Mouse (Mus musculus) R1 (cell line): ENCODE measurements around the gene Isca1.
A peak's percentile ranks its signal among the peaks of the same experiment; 100 is the strongest.
"Not testable (repeated sequence)": the region's sequence is repeated elsewhere in the genome, so short reads cannot be mapped to it uniquely, and the experiment has no call there.

ENCODE experiments used
- DNase-seq: peaks from one replicate; pipeline ENCODE4 v3.0.0-alpha.2; 2018; ENCODE audit warnings: low read depth, low spot score

Isca1 gene

GRCm38 (mm10) chr13:59746711-59747110 lies 22.9 kb downstream of the Isca1 start, which contains the start of gene 1700014D04Rik:
Gene 1700014D04Rik, minus strand, starts transcription at chr13:59746752.
- no peak for DNase-seq

GRCm38 (mm10) chr13:59746164-59746563 lies 23.4 kb downstream of the Isca1 start:
- DNase-seq = peak; percentile 61

- DNase-seq = no peak
Measured at GRCm38 (mm10) chr13:59745462-59745861, 24.1 kb downstream of the Isca1 start.

GRCm38 (mm10) chr13:59741697-59742096 lies 27.9 kb downstream of the Isca1 start:
- peak; percentile 59 for DNase-seq

- DNase-seq = no peak
Measured at GRCm38 (mm10) chr13:59741096-59741495, 28.5 kb downstream of the Isca1 start.

- DNase-seq = no peak
Measured at GRCm38 (mm10) chr13:59739397-59739796, 30.2 kb downstream of the Isca1 start.

- DNase-seq = no peak
Measured at GRCm38 (mm10) chr13:59738455-59738854, 31.2 kb downstream of the Isca1 start.

- peak; percentile 90 for DNase-seq
Measured at GRCm38 (mm10) chr13:59735190-59735589, 34.4 kb downstream of the Isca1 start.

- peak; percentile 58 for DNase-seq
Measured at GRCm38 (mm10) chr13:59734347-59734746, 35.3 kb downstream of the Isca1 start.

GRCm38 (mm10) chr13:59733936-59734335 lies 35.7 kb downstream of the Isca1 start:
- DNase-seq = peak; percentile 31

- no peak for DNase-seq
Measured at GRCm38 (mm10) chr13:59731652-59732051, 38.0 kb downstream of the Isca1 start, which contains the start of gene Spata31d1d. Gene Spata31d1d, minus strand, starts transcription at chr13:59731752.

GRCm38 (mm10) chr13:59728378-59729093 lies 41.1 kb downstream of the Isca1 start:
- DNase-seq = peak; percentile 87

GRCm38 (mm10) chr13:59726139-59726867 lies 43.3 kb downstream of the Isca1 start:
- DNase-seq = peak; percentile 69

- not testable (repeated sequence) for DNase-seq
Measured at GRCm38 (mm10) chr13:59722089-59722488, 47.5 kb downstream of the Isca1 start.

GRCm38 (mm10) chr13:59719475-59719874 lies 50.1 kb downstream of the Isca1 start:
- DNase-seq = no peak

GRCm38 (mm10) chr13:59718857-59719440 lies 50.7 kb downstream of the Isca1 start:
- DNase-seq = not testable (repeated sequence)

- no peak for DNase-seq
Measured at GRCm38 (mm10) chr13:59713710-59714109, 55.9 kb downstream of the Isca1 start.

GRCm38 (mm10) chr13:59711984-59712383 lies 57.6 kb downstream of the Isca1 start, which contains the start of gene Spata31d1b:
Gene Spata31d1b, plus strand, starts transcription at chr13:59712284.
- peak; percentile 37 for DNase-seq

- peak; percentile 42 for DNase-seq
Measured at GRCm38 (mm10) chr13:59710230-59710629, 59.4 kb downstream of the Isca1 start, which contains the start of gene Spata31d1a. Gene Spata31d1a, minus strand, starts transcription at chr13:59710330.
